Mouse (Mus musculus) stomach, embryonic 14.5 days (tissue): Measurements from ENCODE around the gene Txlng. TPM values are rescaled to one million over a fixed set of nuclear protein-coding genes. Genes with fewer than 3 reads are reported as not detected.

Source experiments
- ATAC-seq: fragments of 200-750 bp; cut with Nextera tagmentation; 2 replicates; pipeline ENCODE4 v1.8.0; 2017; ENCODE audit warnings: low read depth, moderate TSS enrichment; ENCODE audit not compliant: insufficient number of reproducible peaks, insufficient read depth, low FRiP score
- H3K27ac ChIP-seq: fragments of 300-500 bp; sonication (generic); 2 replicates; pipeline ENCODE4 v1.5.1; 2014; ENCODE audit warnings: mild to moderate bottlenecking, low read length, moderate library complexity, mixed read lengths
- H3K27me3 ChIP-seq: fragments of 300-500 bp; sonication (generic); 2 replicates; pipeline ENCODE4 v1.6.1; 2014; ENCODE audit warnings: low read length, control low read depth, mixed read lengths; ENCODE audit not compliant: control insufficient read depth, insufficient read depth
- H3K36me3 ChIP-seq: fragments of 300-500 bp; sonication (generic); 2 replicates; pipeline ENCODE4 v1.6.1; 2014; ENCODE audit warnings: mild to moderate bottlenecking, control low read depth, low read length, moderate library complexity, mixed read lengths; ENCODE audit not compliant: control insufficient read depth, insufficient read depth
- H3K4me1 ChIP-seq: fragments of 300-500 bp; sonication (generic); 2 replicates; pipeline ENCODE4 v1.6.1; 2014; ENCODE audit warnings: low read length, control low read depth, mixed read lengths; ENCODE audit not compliant: control insufficient read depth, insufficient read depth
- H3K4me2 ChIP-seq: fragments of 300-500 bp; sonication (generic); replicated peaks from 2 replicates; pipeline ENCODE4 v1.6.1; 2014; ENCODE audit warnings: low read depth, low read length, control low read depth
- H3K4me3 ChIP-seq: fragments of 300-500 bp; sonication (generic); 2 replicates; pipeline ENCODE4 v1.5.1; 2014; ENCODE audit warnings: low read depth, low read length, control low read depth
- H3K9ac ChIP-seq: fragments of 300-500 bp; sonication (generic); replicated peaks from 2 replicates; pipeline ENCODE4 v1.6.1; 2014; ENCODE audit warnings: low read depth, mild to moderate bottlenecking, control low read depth, low read length, moderate library complexity, mixed read lengths
- H3K9me3 ChIP-seq: fragments of 300-500 bp; sonication (generic); 2 replicates; pipeline ENCODE4 v1.6.1; 2016; ENCODE audit warnings: low read depth, low read length, control low read depth; ENCODE audit not compliant: control insufficient read depth
- WGBS: fragments of 180-500 bp; shearing (Covaris S2); extraction: QIAGEN DNeasy Blood & Tissue Kit; methylation state at CpG from one replicate; pipeline ENCODE4 v1.1.7; 2014; 5-methylcytosine and 5-hydroxymethylcytosine counted together
- polyA plus RNA-seq: library from polyadenylated mRNA; unstranded; fragments of >200 nt; fragmentation: Nextera tagmentation; extraction: Ambion mirVana; gene quantifications from 2 replicates; pipeline ENCODE4 v1.2.1, GENCODE M21; 2014

The Txlng gene
- polyA plus RNA-seq, result 14.7 and 17.0 TPM in 2 replicates

GRCm38 (mm10) chrX:162829203-162829708, at the start of gene Txlng:
TSS of gene Txlng (minus strand) at chrX:162829454.
- Histone ChIP-seq H3K36me3 (no peaks in the 10 kb centered on the region), H3K9me3 (no peaks in the 10 kb centered on the region), H3K27me3 (no peaks in the 10 kb centered on the region), H3K4me1 (no peaks in the 10 kb centered on the region), H3K9ac (0 out of 2 replicates have a peak within 1 kb of the TSS, but pooled peaks have one; percentile 10), H3K4me3 (peak within 1 kb of the TSS; percentile 50), H3K27ac (no peak within 1 kb of the TSS), H3K4me2 (peak within 1 kb of the TSS; percentile 68)
- 15% methylated on average over 31 of the region's 37 CpGs for WGBS
- ATAC-seq, result peak; percentile 99

- no peak overlapping the region for H3K4me2 ChIP-seq
- no peaks in the 10 kb centered on the region for H3K9me3 ChIP-seq
- H3K4me1 ChIP-seq, result no peaks in the 10 kb centered on the region
- no peak overlapping the region for H3K4me3 ChIP-seq
- ATAC-seq, result no peak
- no peaks in the 10 kb centered on the region for H3K27me3 ChIP-seq
- H3K36me3 ChIP-seq, result no peaks in the 10 kb centered on the region
- WGBS, result 91% methylated on average over 3 of the region's 3 CpGs
- H3K27ac ChIP-seq, result no peak overlapping the region
- no peak overlapping the region for H3K9ac ChIP-seq
Observed at GRCm38 (mm10) chrX:162878236-162878635, 49.0 kb upstream of the Txlng start.

DNA sequence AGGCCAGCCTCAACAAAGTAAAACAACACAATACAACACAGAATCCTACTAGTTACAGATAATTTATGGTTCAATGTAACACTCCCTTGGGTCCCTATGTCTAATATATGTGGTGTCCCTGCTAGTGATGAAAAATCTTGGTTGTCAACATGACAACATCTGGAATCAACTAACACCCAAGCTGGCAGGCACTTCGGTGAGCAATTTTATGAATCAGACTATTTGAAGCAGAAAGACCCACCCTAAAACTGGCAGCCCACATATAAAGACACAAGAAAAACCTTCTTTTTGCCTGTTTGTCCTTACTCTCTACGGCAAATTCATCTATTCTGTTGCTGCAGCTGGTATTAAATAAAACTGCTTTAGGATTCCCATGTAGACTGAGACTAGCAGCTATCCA, 44.5 kb upstream of the Txlng start:
- WGBS, result 93% methylated on average over 2 of the region's 2 CpGs
- no peak for ATAC-seq
- Histone ChIP-seq H3K9me3 (no peaks in the 10 kb centered on the region), H3K36me3 (peaks cover 8% of the 10 kb centered on the region; the same call in 1 of the 2 replicates), H3K4me2 (no peak overlapping the region), H3K27ac (no peak overlapping the region), H3K4me1 (no peaks in the 10 kb centered on the region), H3K4me3 (no peak overlapping the region), H3K27me3 (no peaks in the 10 kb centered on the region), H3K9ac (no peak overlapping the region)

DNA sequence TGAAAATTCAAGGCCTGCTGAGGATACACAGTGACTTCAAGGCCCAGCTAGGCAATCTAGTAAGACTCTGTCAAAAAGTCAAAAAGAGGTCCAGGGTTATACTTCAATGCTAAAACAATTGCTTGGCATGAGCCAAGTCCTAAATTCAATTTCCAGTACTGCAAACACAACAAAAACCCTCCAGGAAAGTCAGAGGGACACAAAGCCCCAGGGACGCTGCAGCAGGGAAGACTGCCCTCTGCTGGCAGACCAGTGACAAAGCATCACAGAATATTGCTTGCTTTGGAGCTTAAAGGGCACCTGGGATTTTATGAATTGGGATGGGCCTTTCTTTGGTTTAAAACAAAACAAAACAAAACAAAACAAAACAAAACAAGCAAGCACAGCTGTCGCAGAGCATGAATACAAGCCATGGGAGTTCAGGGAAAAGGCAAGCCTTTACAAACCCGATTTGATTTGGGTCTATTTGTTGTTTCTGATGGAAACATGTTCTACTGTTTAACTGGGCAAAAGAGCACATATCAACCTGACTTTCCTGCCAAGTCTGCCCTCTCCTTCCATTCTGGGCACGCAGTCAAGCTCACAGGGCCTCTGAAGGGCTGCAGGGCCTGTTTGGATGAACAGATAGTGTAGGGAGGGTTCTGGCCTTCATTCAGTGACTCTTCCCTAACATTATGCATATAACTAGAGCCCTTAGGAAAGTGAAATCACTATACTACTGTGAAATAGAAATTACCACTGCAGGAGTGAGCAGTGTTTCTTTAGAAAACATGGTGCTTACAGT, 42.7 kb upstream of the Txlng start:
- Histone ChIP-seq H3K9me3 (no peaks in the 10 kb centered on the region), H3K27ac (no peak overlapping the region), H3K4me2 (no peak overlapping the region), H3K9ac (no peak overlapping the region), H3K27me3 (no peaks in the 10 kb centered on the region), H3K4me3 (no peak overlapping the region), H3K36me3 (peaks cover 8% of the 10 kb centered on the region; the same call in 1 of the 2 replicates), H3K4me1 (no peaks in the 10 kb centered on the region)
- 44% methylated on average over 4 of the region's 4 CpGs for WGBS
- no peak for ATAC-seq

GRCm38 (mm10) chrX:162868294-162868965, 39.2 kb upstream of the Txlng start:
- ATAC-seq, result no peak
- no peaks in the 10 kb centered on the region for H3K4me1 ChIP-seq
- H3K4me2 ChIP-seq, result no peak overlapping the region
- peaks cover 8% of the 10 kb centered on the region; the same call in 1 of the 2 replicates for H3K36me3 ChIP-seq
- no peak overlapping the region for H3K9ac ChIP-seq
- no peak overlapping the region for H3K4me3 ChIP-seq
- WGBS, result 69% methylated on average over 3 of the region's 3 CpGs
- H3K9me3 ChIP-seq, result no peaks in the 10 kb centered on the region
- no peak overlapping the region for H3K27ac ChIP-seq
- no peaks in the 10 kb centered on the region for H3K27me3 ChIP-seq

DNA sequence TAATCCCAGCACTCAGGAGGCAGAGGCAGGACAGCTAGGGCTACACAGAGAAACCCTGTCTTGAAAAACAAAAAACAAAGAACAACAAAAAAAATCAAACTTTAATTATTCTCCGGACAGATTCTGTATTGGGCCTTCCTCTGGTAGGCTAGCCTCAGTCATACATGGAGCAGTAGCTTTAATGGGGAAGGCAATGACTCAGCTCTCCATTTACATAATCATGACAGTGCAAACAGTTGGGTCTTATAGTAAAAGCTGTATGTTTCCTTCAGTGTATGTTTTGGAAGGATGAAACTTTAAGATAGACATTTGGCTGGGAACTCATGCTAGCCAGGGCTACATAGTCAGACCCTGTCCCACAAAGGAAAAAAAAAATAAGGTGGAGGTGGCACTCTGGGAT, 19.4 kb upstream of the Txlng start:
- Histone ChIP-seq H3K4me2 (no peak overlapping the region), H3K4me3 (no peak overlapping the region), H3K36me3 (no peaks in the 10 kb centered on the region), H3K4me1 (no peaks in the 10 kb centered on the region), H3K27ac (no peak overlapping the region), H3K9ac (no peak overlapping the region), H3K9me3 (no peaks in the 10 kb centered on the region), H3K27me3 (no peaks in the 10 kb centered on the region)
- ATAC-seq, result no peak
- 89% methylated on average over 1 of the region's 1 CpGs for WGBS

- 89% methylated on average over 3 of the region's 3 CpGs for WGBS
- Histone ChIP-seq H3K9me3 (no peaks in the 10 kb centered on the region), H3K4me3 (no peak overlapping the region), H3K27ac (no peak overlapping the region), H3K4me1 (no peaks in the 10 kb centered on the region), H3K4me2 (no peak overlapping the region), H3K27me3 (no peaks in the 10 kb centered on the region), H3K9ac (no peak overlapping the region), H3K36me3 (no peaks in the 10 kb centered on the region)
- ATAC-seq, result no peak
Observed at GRCm38 (mm10) chrX:162845531-162845930, 16.3 kb upstream of the Txlng start.

GRCm38 (mm10) chrX:162844447-162845100, 15.3 kb upstream of the Txlng start:
- Histone ChIP-seq H3K4me2 (no peak overlapping the region), H3K27me3 (no peaks in the 10 kb centered on the region), H3K4me3 (no peak overlapping the region), H3K9me3 (no peaks in the 10 kb centered on the region), H3K9ac (no peak overlapping the region), H3K4me1 (no peaks in the 10 kb centered on the region), H3K36me3 (no peaks in the 10 kb centered on the region), H3K27ac (no peak overlapping the region)
- ATAC-seq, result no peak
- WGBS, result 64% methylated on average over 8 of the region's 8 CpGs
